Mouse (Mus musculus) cortical plate, adult 2 months (tissue): Measurements from ENCODE around the gene Cep131.

ENCODE experiments used
- CTCF ChIP-seq: fragments of 200-500 bp; IDR thresholded peaks from 2 replicates; pipeline ENCODE4 v1.5.1; 2011; ENCODE audit warnings: mild to moderate bottlenecking, control low read depth, low read length; ENCODE audit not compliant: insufficient read depth; ENCODE audit errors: extremely low read depth
- POLR2A ChIP-seq: fragments of 200-500 bp; IDR thresholded peaks from 2 replicates; pipeline ENCODE4 v1.6.1; 2011; ENCODE audit warnings: mild to moderate bottlenecking, low read length, control low read depth; ENCODE audit not compliant: insufficient read depth; ENCODE audit errors: extremely low read depth

GRCm38 (mm10) chr11:120014758-120015157, 71.9 kb downstream of the Cep131 start:
- TF ChIP-seq CTCF (no peak), POLR2A (no peak)
